Mouse (Mus musculus) frontal cortex, postnatal 10 days (tissue): ENCODE results near the gene Paqr5.
A peak's percentile ranks its signal among the peaks of the same experiment; 100 is the strongest.

Experiments used
- DNase-seq, 2 experiments: peaks; one replicate each; pipeline ENCODE4 v3.0.0; 2022; ENCODE audit warnings: low spot score in 2 of 2, mixed read lengths in 1 of 2

Paqr5 gene

GRCm38 (mm10) chr9:61960753-61961152, 65.9 kb downstream of the Paqr5 start:
- DNase-seq: no peak

DNA sequence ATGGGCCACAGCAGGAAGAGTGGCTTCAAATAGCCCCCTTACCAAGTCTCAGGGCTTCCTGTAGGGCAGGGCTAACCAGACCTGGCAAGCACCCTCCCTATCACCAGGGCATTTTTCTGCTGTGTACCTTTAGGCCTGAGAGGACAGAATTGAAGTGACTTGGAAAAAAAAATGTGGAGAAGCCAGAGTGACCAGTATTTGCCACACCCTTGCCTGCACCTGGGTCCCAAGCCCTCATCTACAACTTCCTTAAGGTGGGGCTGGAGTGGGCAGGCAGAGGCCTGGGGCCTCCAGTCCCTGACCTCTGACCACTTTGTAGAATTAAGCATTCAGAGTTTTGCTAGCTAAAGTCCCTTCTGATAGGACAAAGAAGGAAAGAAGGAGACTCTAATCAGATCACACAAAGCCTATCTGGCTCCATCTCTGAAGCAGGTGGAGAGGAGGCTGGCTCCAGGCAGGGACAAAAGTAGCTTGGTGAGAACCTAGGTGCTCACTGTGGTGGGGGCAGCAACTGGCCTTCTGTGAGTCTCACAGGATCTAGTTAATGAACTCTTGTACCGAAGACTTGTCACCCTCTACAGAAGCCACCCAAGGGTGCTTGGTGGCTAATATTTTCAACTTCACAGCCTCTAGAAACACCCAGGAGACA, 66.6 kb downstream of the Paqr5 start:
- no peak for DNase-seq

GRCm38 (mm10) chr9:61954707-61955106, 71.9 kb downstream of the Paqr5 start:
- DNase-seq: no peak

DNA sequence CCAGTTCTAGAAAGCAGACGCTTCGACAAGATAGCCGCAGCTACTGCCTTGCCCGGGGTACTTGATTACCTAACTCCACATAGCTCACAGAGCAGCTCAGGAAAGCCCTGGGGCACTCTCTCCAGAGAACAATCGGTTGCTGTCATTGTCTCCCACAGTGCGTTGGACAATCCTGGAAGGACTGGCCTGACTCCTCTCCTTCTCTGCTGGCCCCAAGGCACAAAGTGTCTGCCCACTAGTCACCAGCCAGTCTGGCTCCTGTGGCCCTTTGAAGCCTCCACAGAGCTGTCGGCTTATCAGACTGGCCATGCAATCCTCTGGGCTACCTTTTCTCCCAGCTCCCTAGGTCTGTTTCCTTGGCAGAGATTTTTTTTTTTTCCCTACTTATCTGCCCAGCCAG, 74.4 kb downstream of the Paqr5 start:
- DNase-seq: no peak

- peak; percentile 45 to 70 for DNase-seq
These were observed 79.0 kb downstream of the Paqr5 start for GRCm38 (mm10) chr9:61947402-61948346.

DNA sequence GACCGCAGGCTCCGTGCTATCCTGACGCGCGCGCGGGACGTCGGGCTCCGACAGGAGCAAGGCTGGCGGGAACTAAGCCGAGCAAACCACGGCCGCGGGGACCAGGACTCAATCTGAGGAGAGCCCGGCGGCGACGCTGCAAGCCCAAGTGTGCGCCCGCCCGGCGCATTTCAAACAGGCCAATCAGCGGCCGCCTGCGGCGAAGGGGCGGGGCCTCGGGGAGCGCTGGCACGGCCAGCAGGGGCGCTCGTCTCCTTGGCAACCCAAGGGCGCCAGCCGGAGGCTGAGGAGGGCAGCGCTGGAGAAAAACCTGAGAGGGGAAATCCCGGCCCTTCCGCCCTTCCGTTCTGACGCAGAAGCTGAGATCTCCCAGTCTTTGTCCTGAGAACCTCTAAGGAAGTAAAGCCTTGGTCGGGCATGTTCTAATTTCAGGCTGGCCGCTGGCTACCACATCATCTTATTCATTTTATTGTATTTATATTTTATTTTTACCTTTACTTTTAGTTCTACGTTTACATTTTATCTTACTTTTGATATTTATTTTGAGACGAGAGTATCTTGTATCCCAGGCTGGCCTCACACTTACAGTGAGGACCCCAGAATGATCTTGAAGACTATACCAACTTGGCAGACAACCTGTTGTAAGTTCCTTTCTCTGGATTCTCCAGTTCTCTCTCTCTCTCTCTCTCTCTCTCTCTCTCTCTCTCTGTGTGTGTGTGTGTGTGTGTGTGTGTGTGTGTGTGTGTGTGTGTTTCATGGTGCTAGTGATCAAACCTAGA, 79.8 kb downstream of the Paqr5 start, which contains the start of gene Kif23:
Kif23 (minus strand) TSS at position 152 of the 779 bp plus-strand sequence.
- DNase-seq: peak; percentile 86 to 95

- DNase-seq: no peak
These were observed 80.6 kb downstream of the Paqr5 start for GRCm38 (mm10) chr9:61945973-61946611.

DNA sequence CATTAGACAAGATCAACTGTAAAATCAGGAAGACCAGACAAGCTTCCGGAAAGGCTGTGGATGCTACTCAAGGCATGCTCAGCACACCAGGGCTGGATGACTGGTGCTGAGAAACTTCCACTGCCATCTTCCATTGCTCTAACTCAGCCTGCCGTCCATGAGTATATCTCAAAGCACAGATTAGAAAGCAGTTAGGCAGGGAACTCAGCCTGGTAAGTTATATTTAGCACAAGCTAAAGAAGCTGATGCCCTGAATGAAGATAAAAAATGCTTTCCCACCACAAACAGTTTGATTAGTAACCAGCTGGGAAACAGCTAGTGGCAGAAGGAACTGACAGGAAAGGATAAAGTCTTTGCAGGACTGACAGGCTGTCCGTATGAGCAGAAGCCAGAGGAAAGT, 85.6 kb downstream of the Paqr5 start:
- no peak for DNase-seq

GRCm38 (mm10) chr9:61933333-61933732, 93.3 kb downstream of the Paqr5 start:
- no peak for DNase-seq

GRCm38 (mm10) chr9:61932009-61932408, 94.6 kb downstream of the Paqr5 start:
- no peak for DNase-seq

DNA sequence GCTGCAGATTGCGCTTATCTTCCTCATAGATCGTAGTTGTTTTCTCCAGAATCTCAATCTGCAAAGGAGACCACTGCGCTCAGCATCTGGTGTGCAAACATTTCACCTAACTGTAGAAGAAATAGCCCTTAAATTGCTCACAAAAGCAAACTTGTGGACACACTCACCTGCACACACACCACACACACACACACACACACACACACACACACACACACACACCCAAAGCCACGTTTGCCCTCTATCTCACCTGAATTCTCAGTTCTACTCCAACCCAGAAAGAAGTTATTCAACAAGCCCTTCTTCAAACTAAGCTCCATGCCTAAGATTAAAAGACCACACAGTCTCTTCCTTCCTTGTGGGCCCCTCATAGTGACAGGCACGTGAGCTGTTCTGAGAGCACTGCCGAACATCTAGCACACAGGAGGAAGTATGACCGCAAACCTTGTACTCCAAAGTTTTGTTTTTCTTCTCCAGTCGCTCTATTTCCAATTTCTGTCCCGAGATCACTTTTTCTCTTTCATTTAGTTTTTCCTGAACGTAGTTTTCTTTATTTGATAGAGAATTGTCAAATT, 101.5 kb downstream of the Paqr5 start:
- no peak for DNase-seq

DNA sequence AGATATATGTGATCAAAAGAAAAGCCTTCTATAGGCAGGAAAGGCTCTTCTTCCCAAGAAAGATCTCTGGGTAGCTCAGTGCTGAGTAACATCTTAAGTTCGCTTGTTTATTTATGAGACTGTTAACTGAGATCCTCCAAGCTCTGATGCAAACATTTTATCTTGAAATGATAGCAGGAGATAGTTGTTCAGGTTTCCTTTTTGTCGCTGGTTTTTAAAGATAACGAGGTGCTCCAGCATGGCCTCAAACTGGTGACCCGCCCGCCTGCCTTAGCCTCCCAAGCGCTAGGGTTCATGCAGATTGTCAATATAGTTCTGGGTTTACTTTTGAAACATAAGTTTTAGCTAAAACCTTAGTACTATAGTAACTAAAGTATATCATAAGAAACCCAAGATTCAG, 106.3 kb downstream of the Paqr5 start:
- DNase-seq: no peak

DNA sequence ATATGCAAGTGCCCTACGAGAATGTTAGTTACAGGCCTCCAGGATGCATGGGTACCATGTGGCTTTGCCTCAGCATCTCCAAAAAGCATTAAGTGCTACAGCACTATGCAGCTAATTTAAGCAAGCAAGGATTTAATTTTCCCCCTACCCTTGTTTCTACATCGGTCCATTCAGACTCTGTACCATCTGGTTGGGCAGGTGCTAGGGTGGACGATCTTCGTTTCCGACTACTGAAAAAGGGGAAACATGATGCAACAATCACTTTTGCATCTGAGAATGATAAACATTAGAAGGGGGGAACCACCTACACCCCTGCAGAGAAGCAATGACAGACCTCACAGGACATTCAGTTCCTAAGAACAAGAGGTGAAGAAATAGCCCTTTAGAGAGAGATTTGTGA, 107.2 kb downstream of the Paqr5 start:
- no peak for DNase-seq

DNA sequence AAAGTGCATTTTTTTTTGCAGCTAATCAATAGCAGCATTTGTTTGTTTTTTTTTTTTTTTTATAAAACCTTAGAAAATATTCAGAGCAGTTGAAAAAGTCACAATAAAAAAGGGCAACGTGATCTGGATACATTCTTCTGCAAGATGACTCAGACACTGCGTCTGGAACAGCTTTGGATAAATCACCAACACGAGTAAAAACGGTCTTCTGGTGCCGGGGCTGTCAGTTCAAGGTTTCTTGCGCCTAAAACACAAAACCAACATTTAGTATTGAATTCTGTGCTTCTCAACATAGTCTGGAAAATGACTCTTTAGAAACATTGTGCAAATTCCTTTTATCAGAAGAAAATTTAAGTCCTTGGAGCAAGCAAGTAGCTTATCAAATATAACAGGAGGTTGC, 109.2 kb downstream of the Paqr5 start:
- DNase-seq: no peak

GRCm38 (mm10) chr9:61916986-61917385, 109.7 kb downstream of the Paqr5 start:
- DNase-seq: no peak

- DNase-seq: no peak
These were observed 111.2 kb downstream of the Paqr5 start for GRCm38 (mm10) chr9:61915393-61916005.

GRCm38 (mm10) chr9:61914917-61915300, 111.7 kb downstream of the Paqr5 start:
- no peak for DNase-seq

DNA sequence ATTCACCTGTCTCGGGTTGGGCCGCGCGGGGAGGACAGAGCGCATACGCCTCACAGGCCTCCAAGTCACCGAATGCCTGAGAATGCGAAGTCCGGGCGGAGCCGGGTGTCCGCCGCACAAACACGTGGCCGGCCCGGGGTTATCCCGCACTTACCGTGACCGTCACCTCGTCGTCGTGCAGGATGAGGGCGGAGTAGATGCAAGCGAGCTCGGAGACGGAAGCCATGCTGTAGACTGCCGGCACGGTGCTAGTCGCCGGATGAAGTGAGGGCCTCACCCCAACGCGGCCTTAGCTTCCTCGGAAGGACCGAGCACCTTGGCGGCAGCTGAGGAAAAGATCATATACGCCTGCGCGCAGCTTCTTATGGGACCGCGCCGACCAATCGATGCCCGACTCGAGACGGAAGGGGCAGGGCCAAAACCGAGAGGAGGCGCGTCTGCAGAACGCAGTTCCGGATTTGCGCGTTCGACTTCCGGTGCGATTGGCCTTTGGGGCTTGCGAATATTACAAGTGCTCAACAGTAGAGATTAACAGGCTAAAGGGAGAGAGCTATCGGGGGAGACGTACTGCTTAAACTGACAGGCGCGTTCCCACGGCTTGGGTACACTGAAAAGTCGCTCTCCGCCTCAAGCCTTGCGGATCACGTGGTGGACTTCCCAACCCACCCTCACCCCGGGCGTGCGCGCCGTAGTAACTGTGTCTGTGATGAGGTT, 112.3 kb downstream of the Paqr5 start, which contains the start of gene Rplp1:
Rplp1 (minus strand) TSS at position 340 of the 714 bp plus-strand sequence.
- DNase-seq: peak; percentile 92 to 96

DNA sequence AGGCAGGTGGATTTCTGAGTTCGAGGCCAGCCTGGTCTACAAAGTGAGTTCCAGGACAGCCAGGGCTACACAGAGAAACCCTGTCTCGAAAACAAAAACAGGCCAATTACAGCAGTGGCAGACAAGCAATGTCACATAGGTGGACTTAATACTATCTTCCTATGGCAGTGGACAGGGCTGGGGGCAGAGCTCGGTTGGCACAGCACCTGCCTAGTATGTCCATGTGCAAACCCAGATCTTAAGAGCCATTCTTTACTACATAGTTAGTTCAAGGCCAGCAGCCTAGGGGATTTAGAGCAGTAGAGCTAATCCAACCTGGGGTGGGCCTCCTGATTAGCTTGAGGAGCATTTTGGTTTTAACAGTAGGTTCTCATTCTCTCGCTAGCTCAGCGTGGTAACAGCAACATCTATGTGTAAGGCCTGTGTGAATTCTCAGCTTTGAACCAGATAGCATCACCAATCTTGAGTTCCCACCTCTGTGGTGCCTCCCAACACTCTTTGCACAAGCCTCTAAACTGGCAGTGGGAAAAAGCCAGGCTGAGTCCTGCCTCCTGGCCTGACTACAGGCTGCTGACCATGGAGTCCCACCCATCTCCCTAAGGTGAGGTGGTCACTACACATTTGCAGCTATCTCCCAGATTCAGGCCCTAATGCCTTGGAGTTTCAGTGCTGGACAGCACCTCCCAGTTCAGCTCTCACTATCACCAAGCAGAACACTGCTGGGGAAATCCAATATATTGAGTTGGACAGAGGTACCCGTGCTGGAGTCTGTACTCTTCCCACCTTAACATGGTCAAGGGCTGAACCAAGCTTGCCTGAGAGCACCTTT, 115.1 kb downstream of the Paqr5 start:
- no peak for DNase-seq
